Mouse (Mus musculus) G1E (cell line): ENCODE measurements around the gene Pgc. TPM values are rescaled to one million over a fixed set of nuclear protein-coding genes. Genes with fewer than 3 reads are reported as not detected.

ENCODE experiments used
- ATAC-seq: 2 replicates; pipeline ENCODE4 v1.8.0; 2016; ENCODE audit warnings: mild to moderate bottlenecking; ENCODE audit not compliant: insufficient number of reproducible peaks, poor library complexity, low FRiP score, severe bottlenecking; ENCODE audit errors: extremely low read depth
- DNase-seq: peaks from one replicate; pipeline ENCODE4 v3.0.0; 2012; ENCODE audit warnings: low spot score
- H3K27me3 ChIP-seq: 2 replicates; pipeline ENCODE4 v1.6.1; 2012; ENCODE audit warnings: mild to moderate bottlenecking, low read length, inconsistent platforms; ENCODE audit not compliant: insufficient read depth
- H3K36me3 ChIP-seq: replicated peaks from 2 replicates; pipeline ENCODE3; 2012; ENCODE audit warnings: mild to moderate bottlenecking, inconsistent platforms
- H3K4me1 ChIP-seq: 2 replicates; pipeline ENCODE4 v1.6.1; 2012; ENCODE audit warnings: low read depth, low read length, inconsistent platforms, mixed read lengths; ENCODE audit not compliant: insufficient read depth
- H3K4me3 ChIP-seq: 2 replicates; pipeline ENCODE4 v1.5.1; 2012; ENCODE audit warnings: low read depth, mild to moderate bottlenecking, inconsistent platforms, low read length, moderate library complexity, mixed read lengths
- H3K9me3 ChIP-seq: replicated peaks from 2 replicates; pipeline ENCODE4 v1.6.1; 2012; ENCODE audit warnings: inconsistent platforms
- CTCF ChIP-seq: IDR thresholded peaks from 2 replicates; pipeline ENCODE4 v1.5.1; 2012; ENCODE audit warnings: low read depth, low read length, inconsistent platforms, mixed read lengths
- GATA1 ChIP-seq: IDR thresholded peaks from 2 replicates; pipeline ENCODE4 v1.6.1; 2012; ENCODE audit warnings: borderline replicate concordance, low read length, inconsistent platforms, mixed read lengths
- GATA2 ChIP-seq: IDR thresholded peaks from 2 replicates; pipeline ENCODE4 v1.6.1; 2012; ENCODE audit warnings: low read depth, low read length, inconsistent platforms, borderline replicate concordance
- POLR2AphosphoS5 ChIP-seq: IDR thresholded peaks from 2 replicates; pipeline ENCODE4 v1.6.1; 2012; ENCODE audit warnings: low read depth, low read length, inconsistent platforms; ENCODE audit not compliant: insufficient replicate concordance
- TAL1 ChIP-seq: conservative IDR thresholded peaks from 2 replicates; pipeline ENCODE4 v1.6.1; 2012; ENCODE audit warnings: low read depth, low read length, inconsistent platforms, mixed read lengths
- polyA plus RNA-seq: library from polyadenylated mRNA; stranded (reverse); fragments of >175 nt; gene quantifications from 2 replicates; pipeline ENCODE4 v1.2.3, GENCODE M21; 2012
- total RNA-seq, 2 experiments: library from RNA; stranded (forward) in 1 of 2; stranded (reverse) in 1 of 2; fragments of 200-1000 nt in 1 of 2; fragments of >200 nt in 1 of 2; fragmentation: Nextera tagmentation in 1 of 2; gene quantifications; 2 replicates each; pipeline ENCODE4 v1.2.3; 2014 to 2017

The Pgc gene
- total and polyA plus RNA-seq, 3 experiments, result not detected

DNA sequence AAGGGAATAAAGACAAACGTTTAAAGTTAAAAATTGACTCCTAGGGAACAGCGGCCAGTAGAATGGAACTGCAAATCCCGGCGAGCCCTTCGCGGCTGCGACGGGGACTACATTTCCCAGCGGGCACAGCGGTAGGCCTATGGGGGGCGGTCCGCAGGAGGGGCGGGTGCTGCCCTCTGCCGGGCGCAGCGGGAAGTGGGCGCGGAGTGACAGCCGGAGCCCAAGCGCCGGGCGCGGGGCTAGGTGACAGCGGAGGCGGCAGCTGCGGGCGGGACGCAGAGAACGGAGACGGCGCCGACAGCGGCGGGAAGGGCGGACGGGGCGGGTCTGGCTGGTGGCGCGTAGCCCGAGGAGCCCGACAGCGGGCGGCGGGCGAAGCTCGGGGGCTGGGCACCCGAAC is 10.2 kb downstream of the Pgc start, which contains the start of gene Tfeb:
Gene Tfeb, plus strand, starts transcription at position 175 of the 400 bp plus-strand sequence.
- Histone ChIP-seq H3K9me3 (no peaks in the 10 kb centered on the region), H3K4me1 (peaks cover 52% of the 10 kb centered on the region), H3K27me3 (peaks cover 26% of the 10 kb centered on the region), H3K36me3 (peaks cover 7% of the 10 kb centered on the region), H3K4me3 (peak within 1 kb of the TSS; percentile 85)
- TF ChIP-seq GATA2 (no peak), CTCF (peak; percentile 75; the same call in 1 of the 2 replicates)
- peak; percentile 45 for ATAC-seq
- peak; percentile 94 for DNase-seq

DNA sequence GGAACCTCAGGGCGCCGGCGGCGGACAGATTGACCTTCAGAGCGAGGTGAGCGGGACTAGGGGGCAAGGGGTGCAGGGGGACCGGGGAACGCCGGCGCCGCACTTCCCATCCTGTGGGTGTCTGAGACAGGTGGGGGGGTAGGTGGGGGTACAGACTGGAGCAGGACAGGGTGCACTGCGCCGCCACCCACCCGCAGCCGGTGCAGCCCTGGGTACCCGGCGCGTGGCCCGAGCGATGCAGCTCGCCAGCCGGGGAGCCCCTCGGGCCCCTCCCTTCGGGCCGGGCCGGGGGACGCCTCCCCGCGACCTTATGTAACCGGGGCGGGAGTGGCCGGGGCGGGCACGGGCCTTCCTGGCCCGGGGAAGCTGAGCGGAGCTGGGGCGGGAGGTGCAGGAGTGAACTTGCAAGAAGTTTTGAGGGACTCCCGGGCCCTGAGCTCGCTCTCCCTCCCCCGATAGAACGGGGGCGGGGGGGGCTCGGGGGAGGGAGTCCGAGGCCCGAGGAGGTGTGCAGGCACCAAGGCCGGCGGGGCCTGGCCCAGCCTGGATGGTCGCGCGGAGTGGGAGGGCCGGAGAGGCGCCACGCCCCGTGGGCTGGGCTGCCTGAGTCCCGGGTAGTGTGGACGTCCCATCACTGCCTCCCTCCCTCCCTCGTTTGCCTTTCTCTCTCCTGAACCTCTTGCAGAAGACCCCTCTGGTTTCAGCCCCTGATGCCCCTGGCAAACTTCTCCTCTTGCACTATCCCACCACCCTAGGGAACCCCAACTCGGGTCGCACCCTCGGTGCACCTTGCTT is 10.8 kb downstream of the Pgc start:
- peak; percentile 87 for DNase-seq
- peak; percentile 71 for ATAC-seq
- no peak for TF ChIP-seq GATA2
- TF ChIP-seq POLR2AphosphoS5, result no peak
- no peak for TF ChIP-seq TAL1
- H3K4me3 ChIP-seq, result peak overlapping the region; percentile 85
- H3K4me1 ChIP-seq, result peaks cover 58% of the 10 kb centered on the region
- no peaks in the 10 kb centered on the region for H3K9me3 ChIP-seq
- peaks cover 7% of the 10 kb centered on the region for H3K36me3 ChIP-seq
- H3K27me3 ChIP-seq, result peaks cover 20% of the 10 kb centered on the region

DNA sequence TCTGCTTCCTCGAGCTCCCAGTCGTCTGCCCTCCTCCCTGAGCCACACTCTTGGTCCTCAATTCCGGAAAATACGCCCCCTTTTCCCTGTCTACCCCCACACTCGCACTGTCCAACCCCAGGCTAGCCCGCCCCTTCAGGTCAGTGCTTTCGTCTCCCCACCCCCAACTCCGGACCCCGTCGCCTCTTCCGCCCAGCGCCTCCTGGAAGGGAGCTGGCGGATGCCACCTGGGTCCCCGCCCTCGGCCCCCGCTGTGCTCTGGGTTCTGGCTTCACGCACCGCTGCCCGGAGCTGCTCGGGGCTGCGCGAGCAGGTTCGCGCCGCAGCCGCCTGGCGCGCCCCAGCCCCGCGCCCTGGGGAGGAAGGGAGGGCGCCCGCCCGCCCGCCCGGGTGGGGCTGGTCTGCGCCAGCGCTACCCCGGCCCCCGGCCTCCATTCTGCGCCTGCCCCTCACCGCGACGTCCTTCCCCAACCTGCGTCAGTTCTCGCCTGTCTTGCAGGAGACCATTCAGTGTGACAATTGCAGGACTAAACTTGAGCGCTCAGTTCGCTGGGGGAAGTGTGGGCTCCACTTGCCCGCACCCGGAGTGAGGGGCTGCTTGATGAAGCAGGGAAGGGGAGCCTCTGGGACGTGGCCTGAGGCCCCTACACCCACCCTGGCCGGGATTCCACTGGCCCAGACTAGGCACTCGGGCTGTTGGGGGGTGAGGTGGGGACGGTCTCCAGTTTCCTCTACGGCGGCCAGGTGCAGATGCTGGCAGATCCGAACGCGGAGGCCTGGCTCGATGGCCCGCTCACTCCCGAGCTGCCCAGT is 11.6 kb downstream of the Pgc start:
- ATAC-seq, result peak; percentile 41
- Histone ChIP-seq H3K9me3 (no peaks in the 10 kb centered on the region), H3K4me3 (peak overlapping the region; percentile 85), H3K36me3 (peaks cover 7% of the 10 kb centered on the region), H3K27me3 (peaks cover 16% of the 10 kb centered on the region), H3K4me1 (peaks cover 65% of the 10 kb centered on the region)
- peak; percentile 53 for DNase-seq
- TF ChIP-seq GATA2 (no peak), CTCF (no peak), GATA1 (no peak), POLR2AphosphoS5 (no peak), TAL1 (no peak)

DNA sequence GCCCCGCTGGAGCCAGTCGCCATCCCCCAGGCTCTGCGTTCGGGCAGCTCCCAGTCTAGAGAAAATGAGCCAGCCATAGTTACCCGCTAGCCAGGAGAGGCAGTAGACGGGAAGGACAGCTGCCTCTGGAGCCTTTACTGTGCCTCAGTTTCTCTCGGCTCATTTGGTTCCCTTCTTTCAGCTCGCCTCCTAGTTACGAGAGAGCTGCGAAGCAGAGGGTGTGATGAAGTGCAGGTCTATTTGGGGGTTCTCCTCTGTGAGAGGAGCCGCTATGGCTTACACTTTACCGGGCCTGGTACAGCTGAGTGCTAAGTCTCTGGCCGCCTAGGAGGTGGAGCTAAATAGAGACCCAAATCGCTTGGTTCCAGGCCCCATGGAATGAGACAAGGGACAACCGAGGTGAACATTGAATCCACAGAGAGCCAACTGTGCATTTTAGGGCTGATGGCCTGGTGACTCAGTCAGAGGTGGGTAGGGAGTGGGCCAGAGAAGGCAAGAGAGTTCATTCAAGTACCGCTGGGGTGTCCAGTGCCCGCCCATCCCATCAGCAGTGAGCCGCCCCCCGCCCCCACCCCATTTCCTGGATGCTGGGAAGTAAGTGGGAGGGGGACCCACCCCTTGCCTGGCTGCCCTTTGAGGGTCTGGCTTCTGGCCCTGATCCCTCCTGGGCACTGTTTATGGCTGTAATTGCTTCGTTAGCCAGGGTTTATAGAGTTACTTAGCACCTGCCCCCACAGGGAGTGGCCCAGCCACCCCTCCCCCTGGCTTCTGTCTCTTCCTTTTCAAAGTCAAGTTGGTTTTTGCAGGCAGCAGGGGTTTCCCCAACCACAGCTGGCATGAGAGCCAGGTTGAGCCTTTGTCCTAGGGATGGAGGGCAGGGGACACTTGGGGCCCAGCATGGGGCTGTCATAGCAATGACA is 12.5 kb downstream of the Pgc start:
- peak overlapping the region; percentile 85 for H3K4me3 ChIP-seq
- H3K4me1 ChIP-seq, result peaks cover 68% of the 10 kb centered on the region
- DNase-seq (peak; percentile 44), ATAC-seq (no peak)
- H3K27me3 ChIP-seq, result 0 out of 2 replicates have a peak, but pooled peaks cover 9% of the 10 kb centered on the region
- peaks cover 8% of the 10 kb centered on the region for H3K36me3 ChIP-seq
- H3K9me3 ChIP-seq, result no peaks in the 10 kb centered on the region
- no peak for TF ChIP-seq CTCF
- no peak for TF ChIP-seq GATA2
- no peak for TF ChIP-seq TAL1
- no peak for TF ChIP-seq POLR2AphosphoS5
- no peak for TF ChIP-seq GATA1

DNA sequence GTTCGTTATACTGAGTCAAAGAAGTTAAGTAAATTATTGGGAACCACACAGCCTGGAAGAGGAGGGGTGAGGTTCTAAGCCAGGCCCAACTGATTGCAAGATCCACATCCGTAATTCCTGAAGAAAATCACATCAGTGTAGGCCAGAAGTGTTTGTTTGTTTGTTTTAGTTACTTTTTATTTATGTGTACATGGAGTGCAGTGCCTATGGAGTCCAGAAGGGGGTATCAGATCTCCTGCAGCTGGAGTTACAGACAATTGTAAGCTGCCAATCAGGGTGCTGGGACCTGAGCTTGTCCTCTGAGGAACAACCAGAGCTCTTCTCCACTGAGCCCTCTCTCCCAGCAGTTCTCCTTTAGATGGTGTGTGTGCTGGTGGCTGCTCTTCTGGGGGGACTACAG is 13.5 kb downstream of the Pgc start:
- Histone ChIP-seq H3K4me3 (no peak overlapping the region), H3K4me1 (peaks cover 71% of the 10 kb centered on the region), H3K27me3 (0 out of 2 replicates have a peak, but pooled peaks cover 4% of the 10 kb centered on the region), H3K36me3 (peaks cover 12% of the 10 kb centered on the region), H3K9me3 (peaks cover 2% of the 10 kb centered on the region; the same call in 1 of the 2 replicates)
- DNase-seq (no peak), ATAC-seq (no peak)
- TF ChIP-seq GATA2 (no peak), TAL1 (no peak), CTCF (no peak), POLR2AphosphoS5 (no peak), GATA1 (no peak)
